Mouse (Mus musculus) layer of hippocampus, postnatal 14 days (tissue): ENCODE results near the gene Tubgcp4. TPM values are rescaled to one million over a fixed set of nuclear protein-coding genes. Genes with fewer than 3 reads are reported as not detected.
A peak's percentile ranks its signal among the peaks of the same experiment; 100 is the strongest.
"Not testable (repeated sequence)": the region's sequence is repeated elsewhere in the genome, so short reads cannot be mapped to it uniquely, and the experiment has no call there.

Experiments
- DNase-seq, 2 experiments: peaks; one replicate each; pipeline ENCODE4 v3.0.0; 2021 to 2022; ENCODE audit warnings: low spot score in 2 of 2, mixed read lengths in 1 of 2
- long read RNA-seq, 2 experiments: library from polyadenylated mRNA; stranded (forward); transcript quantifications; one replicate each; pipeline ENCODE4 v2.0.0; 2021
- total RNA-seq, 2 experiments: library from RNA; stranded (reverse); gene quantifications; 2 replicates each; pipeline ENCODE4 v1.2.3; 2021

Tubgcp4 gene
- 10 to 100 TPM; 35.6 to 36.3 TPM for total RNA-seq
- long read RNA-seq, experiment 1, full-length matches to known transcripts = 20 of 28 reads
- long read RNA-seq, experiment 1, partial matches to known transcripts = 2 of 28 reads
- long read RNA-seq, experiment 1, other reads (novel, unspliced or antisense) = 6 of 28 reads
- long read RNA-seq, experiment 2, full-length matches to known transcripts = 24 of 31 reads
- long read RNA-seq, experiment 2, partial matches to known transcripts = 2 of 31 reads
- long read RNA-seq, experiment 2, other reads (novel, unspliced or antisense) = 5 of 31 reads

DNA sequence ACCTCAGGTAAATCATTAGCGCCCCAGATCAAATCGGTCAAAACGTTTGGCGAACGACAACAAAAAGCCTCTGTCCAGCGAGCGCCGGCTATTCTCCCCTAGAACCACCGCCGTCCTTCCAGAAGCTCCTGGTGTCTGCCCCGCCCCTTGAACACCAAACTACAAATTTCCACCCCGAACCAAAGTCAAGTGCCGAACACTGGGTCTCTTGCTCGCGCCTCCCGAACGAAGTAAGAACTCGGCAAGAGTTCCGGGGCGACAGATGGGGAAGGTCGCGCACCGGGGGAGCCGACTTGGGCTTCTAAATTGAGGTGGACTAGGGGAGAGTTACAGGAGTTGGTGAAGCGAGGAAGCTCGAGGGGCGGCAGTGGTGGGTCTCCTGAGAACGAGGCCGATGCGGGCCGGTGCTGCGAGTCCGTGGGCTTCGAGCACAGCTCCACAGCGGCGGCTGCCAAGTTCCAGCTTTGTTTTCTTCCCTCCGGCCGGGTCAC is at the start of gene Tubgcp4:
Gene Tubgcp4 (plus strand): TSS at position 174 of the 491 bp plus-strand sequence.
- DNase-seq = peak in 1 of 2 experiments; percentile 15

DNA sequence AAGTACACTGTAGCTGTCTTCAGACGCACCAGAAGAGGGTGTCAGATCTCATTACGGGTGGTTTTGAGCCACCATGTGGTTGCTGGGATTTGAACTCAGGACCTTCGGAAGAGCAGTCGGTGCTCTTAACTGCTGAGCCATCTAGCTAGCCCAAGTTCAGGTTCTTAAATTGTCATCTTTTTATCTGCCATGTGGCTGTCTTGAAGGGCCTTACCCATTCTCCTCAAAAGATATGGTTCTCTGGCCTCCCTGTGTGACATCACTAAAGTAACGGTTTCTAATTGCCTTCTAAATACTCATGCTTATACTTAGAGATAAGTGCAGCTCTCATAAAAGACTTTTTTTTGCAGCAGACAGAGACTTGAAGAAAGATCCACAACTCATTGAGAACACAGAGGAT is 44.2 kb upstream of the Tubgcp4 start:
- DNase-seq = not testable (repeated sequence)

- DNase-seq = no peak
Observed at GRCm38 (mm10) chr2:121127536-121127935, 42.9 kb upstream of the Tubgcp4 start.

DNA sequence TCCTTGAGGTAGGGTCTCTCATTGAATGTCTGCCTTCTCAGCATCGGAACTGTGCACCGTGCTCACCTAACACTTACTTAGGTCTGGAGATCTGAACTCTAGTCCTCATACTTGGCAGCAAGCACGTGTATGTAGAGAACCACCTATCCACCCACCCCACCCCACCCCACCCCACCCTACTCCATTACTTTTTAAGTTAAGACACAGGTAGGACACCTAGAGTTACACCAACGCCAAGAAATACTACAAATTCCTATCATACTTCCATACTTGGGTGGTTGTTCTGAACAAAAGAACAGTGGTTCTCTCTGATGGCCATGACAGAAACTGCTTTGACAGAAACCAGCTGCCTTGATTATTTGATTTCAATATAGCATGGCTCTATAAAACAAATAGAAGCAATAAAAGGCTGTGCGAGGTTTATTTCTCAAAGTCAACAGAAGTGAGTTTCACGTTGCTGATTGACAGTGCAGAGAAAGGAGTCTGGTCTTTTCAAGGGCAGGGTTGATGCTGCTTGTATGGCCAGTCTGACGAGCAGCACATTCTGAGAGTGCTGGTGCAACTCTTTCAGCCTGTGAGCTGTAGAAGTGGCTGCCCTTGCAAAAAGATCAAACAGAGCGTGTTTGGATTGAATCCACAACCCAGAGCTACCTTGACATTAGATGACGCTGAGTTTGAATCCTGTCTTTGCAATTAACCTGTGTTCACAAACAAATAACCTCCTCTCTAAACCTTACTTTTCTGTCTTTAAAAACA is 41.4 kb upstream of the Tubgcp4 start:
- no peak for DNase-seq

DNA sequence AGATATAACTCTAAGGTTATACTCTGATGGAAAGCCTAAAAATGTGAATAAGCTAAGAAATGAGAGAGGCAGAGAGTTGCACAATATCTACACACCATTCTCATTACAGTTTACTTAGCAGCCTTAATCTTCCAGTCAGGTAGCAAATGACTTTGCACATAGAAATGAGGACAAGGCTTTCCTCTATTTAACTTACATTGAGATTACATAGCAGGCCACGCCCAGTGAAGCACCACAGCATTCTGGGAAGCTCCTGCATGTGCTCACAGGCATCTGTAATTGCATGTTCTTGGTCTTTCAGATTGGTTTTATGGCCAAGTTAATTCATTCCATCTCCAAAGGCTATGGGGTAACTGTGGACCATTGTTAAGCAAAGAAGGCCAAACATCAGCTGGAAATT is 37.6 kb upstream of the Tubgcp4 start:
- no peak for DNase-seq

GRCm38 (mm10) chr2:121137371-121137770 is 33.1 kb upstream of the Tubgcp4 start:
- DNase-seq = no peak

GRCm38 (mm10) chr2:121139266-121140017 is 31.0 kb upstream of the Tubgcp4 start:
- DNase-seq = peak in 1 of 2 experiments; percentile 49

DNA sequence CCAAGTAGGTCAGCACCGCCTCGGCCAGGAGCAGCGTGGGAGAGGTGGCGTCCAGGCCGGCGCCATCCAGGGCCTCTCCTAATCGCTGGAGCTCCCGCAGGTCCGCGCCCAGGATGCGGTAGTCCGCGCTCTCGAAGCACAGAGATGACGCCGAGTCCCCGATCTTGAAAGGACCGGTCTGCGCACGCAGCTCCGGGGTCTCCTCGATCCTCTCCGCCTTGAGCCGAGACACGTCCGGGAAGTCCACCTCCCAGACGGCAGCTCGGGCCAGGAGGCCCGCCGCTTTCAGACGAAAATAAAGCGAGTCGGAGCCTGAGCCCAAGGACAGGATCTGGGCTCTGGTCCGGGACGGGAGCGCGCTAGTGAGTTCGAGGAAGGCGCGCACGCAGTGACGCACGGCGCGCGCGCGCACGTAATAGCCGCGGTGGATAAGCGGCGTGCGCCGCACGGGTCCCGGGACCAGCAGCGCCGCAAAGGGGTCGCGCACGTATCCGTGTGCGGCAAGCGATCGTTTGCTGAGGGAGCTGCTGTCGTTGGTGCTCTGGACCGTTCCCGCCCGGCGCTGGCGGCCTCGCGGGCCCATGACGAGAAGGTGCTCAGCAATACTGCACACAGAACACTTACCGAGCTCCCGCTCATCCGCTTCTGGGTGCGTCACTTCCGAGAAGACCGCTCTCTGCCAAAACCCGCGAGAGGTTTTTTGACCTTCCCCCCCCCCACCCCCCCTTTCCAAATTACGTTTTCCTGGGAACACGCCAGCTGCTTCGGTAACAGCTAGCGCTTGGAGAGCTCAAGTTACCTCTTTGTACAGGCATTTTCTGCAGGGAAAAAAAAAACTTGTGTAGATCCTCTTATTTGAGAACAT is 30.2 kb upstream of the Tubgcp4 start, which contains the start of the genes Adal and Lcmt2:
Gene Adal (plus strand): TSS at position 411 of the 865 bp plus-strand sequence.
Gene Lcmt2 (minus strand): TSS at position 636 of the 865 bp plus-strand sequence.
- peak; percentile 94 to 98 for DNase-seq

GRCm38 (mm10) chr2:121141216-121142035 is 29.0 kb upstream of the Tubgcp4 start:
- DNase-seq = peak in 1 of 2 experiments; percentile 5

GRCm38 (mm10) chr2:121142415-121142814 is 28.0 kb upstream of the Tubgcp4 start:
- no peak for DNase-seq

- DNase-seq = no peak
Observed at GRCm38 (mm10) chr2:121149679-121150078, 20.8 kb upstream of the Tubgcp4 start.

DNA sequence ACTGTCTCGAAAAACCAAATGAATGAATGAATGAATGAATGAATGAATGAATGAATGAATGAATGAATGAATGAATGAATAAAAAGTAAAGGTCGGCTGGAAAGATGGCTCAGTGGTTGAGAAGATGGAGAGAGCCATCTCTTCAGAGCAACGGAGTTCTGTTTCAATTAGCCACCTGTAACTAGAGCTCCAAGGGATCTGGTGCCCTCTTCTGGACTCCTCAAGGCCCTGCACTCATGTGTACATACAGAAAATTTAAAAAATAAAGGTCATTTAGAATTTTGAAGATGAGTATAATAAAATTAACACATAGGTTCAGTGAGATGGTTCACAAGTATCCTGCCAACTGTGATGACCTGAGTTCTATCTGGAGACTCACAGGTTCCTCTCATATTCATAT is 17.4 kb upstream of the Tubgcp4 start:
- no peak for DNase-seq

DNA sequence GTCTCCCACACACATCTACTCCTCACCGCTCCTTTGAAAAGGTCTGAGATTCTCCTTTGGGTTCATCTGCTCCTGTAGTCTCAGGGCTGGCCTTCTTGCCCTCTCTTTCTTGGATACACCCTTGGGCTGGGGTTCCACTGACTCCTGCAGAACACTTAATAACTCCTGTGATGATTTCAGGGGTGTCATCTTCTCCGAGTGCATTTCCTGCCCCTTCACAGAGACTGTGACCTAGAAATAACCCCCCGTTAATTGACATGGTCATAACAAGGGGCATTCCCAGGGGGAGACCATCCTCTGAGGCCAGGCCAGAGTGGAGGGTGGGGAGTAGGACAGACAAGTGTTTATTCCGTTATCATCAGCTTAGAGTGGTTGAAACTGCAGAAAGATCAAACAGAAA is 1.3 kb upstream of the Tubgcp4 start:
- no peak for DNase-seq

GRCm38 (mm10) chr2:121169902-121170301 is 552 bp upstream of the Tubgcp4 start:
- DNase-seq = no peak

DNA sequence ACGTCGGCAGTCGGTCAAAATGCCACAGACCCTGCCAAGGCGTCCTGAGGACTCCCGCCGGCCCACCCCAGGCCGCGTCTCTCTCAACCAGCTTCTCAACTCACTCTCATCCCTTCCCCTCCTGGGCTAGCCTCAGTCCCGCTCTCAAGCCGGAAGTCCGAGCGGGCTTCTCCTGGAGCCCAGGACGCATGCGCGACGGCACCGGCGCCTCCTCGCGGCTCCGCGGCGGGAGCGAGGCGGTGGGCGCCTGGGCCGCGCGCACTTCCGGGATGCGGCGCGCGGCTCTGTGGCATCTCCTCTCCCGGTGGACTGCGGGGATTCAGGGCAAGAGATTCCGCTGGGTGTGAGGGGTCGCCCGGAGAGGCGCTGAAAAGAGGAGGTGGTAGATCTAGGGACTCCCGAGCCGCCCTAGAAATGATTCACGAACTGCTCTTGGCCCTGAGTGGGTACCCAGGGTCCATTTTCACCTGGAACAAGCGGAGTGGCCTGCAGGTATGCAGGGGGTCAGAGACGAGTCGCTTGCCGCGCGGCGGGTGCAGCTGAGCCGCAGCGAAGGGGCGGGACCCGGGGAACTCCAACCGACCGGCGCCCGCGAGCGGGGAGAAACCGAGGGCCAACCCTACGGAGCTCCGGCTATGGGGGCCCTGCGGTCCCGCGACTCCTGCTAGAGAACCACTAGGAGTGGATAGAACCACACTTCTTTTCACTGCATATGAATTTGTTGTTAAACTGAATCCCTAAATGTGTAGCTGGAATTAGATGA is 707 bp downstream of the Tubgcp4 start, which contains the start of gene Zscan29:
Gene Zscan29 (minus strand): TSS at position 146 of the 763 bp plus-strand sequence.
- DNase-seq = peak; percentile 80 to 91

GRCm38 (mm10) chr2:121178828-121179479 is 8.5 kb downstream of the Tubgcp4 start:
- DNase-seq = no peak

GRCm38 (mm10) chr2:121183431-121183830 is 13.0 kb downstream of the Tubgcp4 start:
- no peak for DNase-seq

DNA sequence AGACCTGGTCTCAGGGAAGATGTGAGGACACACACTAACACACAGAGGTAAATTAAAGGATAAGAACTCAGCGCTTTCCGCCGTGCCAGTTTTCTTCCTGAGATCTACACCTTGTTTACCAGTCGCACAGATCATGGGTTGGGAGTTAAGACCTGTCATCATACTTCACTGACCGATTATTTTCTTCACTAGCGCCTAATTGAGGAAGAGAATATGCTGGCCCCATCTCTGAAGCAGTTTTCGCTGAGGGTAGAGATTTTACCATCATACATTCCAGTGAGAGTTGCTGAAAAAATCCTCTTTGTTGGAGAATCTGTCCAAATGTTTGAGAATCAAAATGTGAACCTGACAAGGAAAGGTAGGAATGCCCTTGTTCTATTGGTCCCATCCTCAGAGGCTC is 13.7 kb downstream of the Tubgcp4 start:
- no peak for DNase-seq
